Mouse (Mus musculus) myocyte (in vitro differentiated cells): Measurements from ENCODE around the gene Rnf217.

ENCODE experiments used
- CEBPB ChIP-seq: IDR thresholded peaks from 2 replicates; pipeline ENCODE4 v1.6.1; 2011; ENCODE audit warnings: mild to moderate bottlenecking, moderate library complexity; ENCODE audit not compliant: poor library complexity, insufficient read depth, severe bottlenecking
- MAX ChIP-seq: IDR thresholded peaks from one replicate; pipeline ENCODE4 v1.6.1; 2011; ENCODE audit warnings: low read depth, mild to moderate bottlenecking, control low read depth
- MYOG ChIP-seq, 3 experiments: IDR thresholded peaks; one replicate each; pipeline ENCODE4 v1.6.1; 2011; ENCODE audit warnings: control low read depth in 2 of 3, low read depth in 2 of 3, mild to moderate bottlenecking in 2 of 3; ENCODE audit not compliant: insufficient read length in 2 of 3, control insufficient read depth in 1 of 3, insufficient read depth in 1 of 3
- POLR2A ChIP-seq: IDR thresholded peaks from one replicate; pipeline ENCODE4 v1.6.1; 2011; ENCODE audit warnings: low read depth, mild to moderate bottlenecking, control low read depth, moderate library complexity; ENCODE audit not compliant: insufficient read length
- POLR2AphosphoS2 ChIP-seq: IDR thresholded peaks from one replicate; pipeline ENCODE4 v1.6.1; 2011; ENCODE audit warnings: low read depth, control low read depth; ENCODE audit not compliant: insufficient read length
- REST ChIP-seq: IDR thresholded peaks from one replicate; pipeline ENCODE4 v1.6.1; 2011; ENCODE audit warnings: mild to moderate bottlenecking, control low read depth, moderate library complexity; ENCODE audit not compliant: insufficient read depth, insufficient read length

DNA sequence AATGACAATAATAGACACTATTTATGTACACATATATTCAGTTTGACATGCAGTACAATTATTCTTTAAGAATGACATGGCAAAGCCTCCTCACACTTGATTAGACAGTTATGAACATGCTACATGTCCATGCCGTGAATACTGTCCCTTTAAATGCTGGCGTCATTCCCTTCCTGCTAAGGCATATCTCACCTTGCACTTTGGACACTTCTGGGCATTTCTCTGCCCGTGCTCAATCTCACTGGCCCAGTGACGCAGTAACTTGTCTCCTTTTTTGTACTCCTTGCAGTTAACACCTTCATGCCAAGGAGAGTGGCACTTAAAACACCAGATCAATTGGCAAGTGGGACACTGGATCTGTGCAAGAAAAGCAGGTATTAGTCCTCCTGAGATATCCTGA lies 91.8 kb downstream of the Rnf217 start:
- TF ChIP-seq REST (no peak), POLR2A (no peak), MAX (no peak), CEBPB (no peak), MYOG (IDR thresholded peaks at IDR 0.05; ENCODE audit: control insufficient read depth in 1 of 3, insufficient read depth in 1 of 3, insufficient read length in 2 of 3, low read depth in 2 of 3) (no peak), POLR2AphosphoS2 (no peak)
